Mouse (Mus musculus) bone marrow macrophage, adult 2 months (primary cell): ENCODE measurements around the gene Gm39115.

Source experiments
- CTCF ChIP-seq: IDR thresholded peaks from 2 replicates; pipeline ENCODE4 v1.5.1; 2012; ENCODE audit warnings: low read depth, mild to moderate bottlenecking, low read length, moderate library complexity
- POLR2A ChIP-seq: IDR thresholded peaks from 2 replicates; pipeline ENCODE4 v1.6.1; 2012; ENCODE audit warnings: mild to moderate bottlenecking, low read depth, low read length, borderline replicate concordance

- TF ChIP-seq CTCF (no peak), POLR2A (no peak)
Measured at GRCm38 (mm10) chr7:142096701-142097100, 39.1 kb downstream of the Gm39115 start.
